ENCODE assay signal across 40 mouse cellular contexts in the genomic region with DNA sequence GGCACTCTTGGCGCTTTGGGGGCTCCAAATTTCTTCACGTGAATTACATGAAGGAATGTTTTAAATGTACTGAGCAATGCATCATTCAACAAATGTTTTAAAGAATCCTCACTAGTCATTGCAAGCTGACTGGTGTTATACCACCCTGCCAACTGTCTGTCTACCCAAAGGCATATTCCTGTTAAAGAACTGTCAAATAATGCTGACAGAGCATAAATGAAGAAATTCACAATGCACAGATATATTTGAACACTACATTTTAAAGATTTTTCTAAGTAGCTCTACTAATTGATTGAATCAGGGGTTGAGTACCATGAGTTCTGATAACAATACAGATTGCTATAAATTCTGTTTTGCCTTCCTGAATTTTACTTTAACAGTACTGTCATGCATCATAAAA. TPM values are rescaled to one million over a fixed set of nuclear protein-coding genes. Genes with fewer than 3 reads are reported as not detected.
"Had no signal": no experiment of that assay in that cellular context is flagged by ENCODE, and none has a peak within 500 bp of the region (broad histone marks: within the 10 kb centered on the region; RNA-seq: fewer than 3 reads in every experiment).

No protein-coding gene starts in this region.

- H3K27ac ChIP-seq: embryonic facial prominence, embryonic 10.5 days; embryonic facial prominence, embryonic 12.5 days; embryonic facial prominence, embryonic 13.5 days; embryonic facial prominence, embryonic 15.5 days; forebrain, embryonic 10.5 days; forebrain, embryonic 12.5 days; forebrain, embryonic 13.5 days; forebrain, embryonic 15.5 days; gastrocnemius, adult 2 months; heart, adult 2 months; heart, embryonic 10.5 days had no signal

- H3K9ac ChIP-seq: embryonic facial prominence, embryonic 12.5 days; embryonic facial prominence, embryonic 13.5 days; embryonic facial prominence, embryonic 15.5 days; forebrain, embryonic 12.5 days; forebrain, embryonic 13.5 days; forebrain, embryonic 15.5 days; forebrain, postnatal 0 days had no signal

- H3K27me3 ChIP-seq: embryonic facial prominence, embryonic 12.5 days; embryonic facial prominence, embryonic 13.5 days; embryonic facial prominence, embryonic 15.5 days; forebrain, embryonic 12.5 days; forebrain, embryonic 13.5 days; forebrain, embryonic 15.5 days had no signal

- H3K9me3 ChIP-seq: embryonic facial prominence, embryonic 10.5 days; embryonic facial prominence, embryonic 12.5 days; embryonic facial prominence, embryonic 13.5 days; embryonic facial prominence, embryonic 15.5 days; forebrain, embryonic 10.5 days; forebrain, embryonic 12.5 days; forebrain, embryonic 13.5 days; forebrain, embryonic 15.5 days; heart, embryonic 10.5 days had no signal

- H3K4me2 ChIP-seq: embryonic facial prominence, embryonic 12.5 days; embryonic facial prominence, embryonic 13.5 days; embryonic facial prominence, embryonic 15.5 days; forebrain, embryonic 12.5 days; forebrain, embryonic 13.5 days; forebrain, embryonic 15.5 days had no signal

- DNase-seq: cerebellum, adult 9-10 months; cerebellum, adult 9-11 months; cerebellum, postnatal 10 days; cerebellum, postnatal 14 days; cerebellum, postnatal 25 days; cerebellum, postnatal 36 days; embryo, embryonic 11 days; forebrain, postnatal 0 days; gastrocnemius, adult 2 months; gastrocnemius, postnatal 10 days; gastrocnemius, postnatal 14 days; gastrocnemius, postnatal 25 days; gastrocnemius, postnatal 36 days; heart, adult 11 months; heart, adult 18-20 months; heart, adult 2 months had no signal

- H3K4me1 ChIP-seq: embryonic facial prominence, embryonic 10.5 days; embryonic facial prominence, embryonic 12.5 days; embryonic facial prominence, embryonic 13.5 days; embryonic facial prominence, embryonic 15.5 days; forebrain, embryonic 10.5 days; forebrain, embryonic 12.5 days; forebrain, embryonic 13.5 days; forebrain, embryonic 15.5 days; heart, embryonic 10.5 days had no signal

- H3K36me3 ChIP-seq: embryonic facial prominence, embryonic 10.5 days; embryonic facial prominence, embryonic 12.5 days; embryonic facial prominence, embryonic 13.5 days; embryonic facial prominence, embryonic 15.5 days; forebrain, embryonic 10.5 days; forebrain, embryonic 12.5 days; forebrain, embryonic 15.5 days; heart, embryonic 10.5 days had no signal

- H3K4me3 ChIP-seq: embryonic facial prominence, embryonic 10.5 days; embryonic facial prominence, embryonic 12.5 days; embryonic facial prominence, embryonic 13.5 days; embryonic facial prominence, embryonic 15.5 days; erythroblast, embryonic 14.5 days; forebrain, embryonic 10.5 days; forebrain, embryonic 12.5 days; forebrain, embryonic 13.5 days; forebrain, embryonic 15.5 days; gastrocnemius, adult 2 months; heart, adult 2 months; heart, embryonic 10.5 days had no signal

RNA-seq across cellular contexts. Expression of a gene that starts 2.9 kb away (rescaled TPM):
- total RNA-seq: common myeloid progenitor, adult 5-6 weeks; forebrain, postnatal 0 days; gastrocnemius, adult 18-20 months; gastrocnemius, adult 2 months; gastrocnemius, adult 8-10 months; gastrocnemius, postnatal 10 days; gastrocnemius, postnatal 14 days; gastrocnemius, postnatal 25 days; gastrocnemius, postnatal 36 days; gastrocnemius, postnatal 4 days; granulocyte monocyte progenitor cell, adult 5-6 weeks; heart, adult 18-20 months; heart, adult 2 months; heart, adult 8-10 months had no signal
- polyA plus RNA-seq: cortical plate, adult 2 months; embryonic facial prominence, embryonic 10.5 days; embryonic facial prominence, embryonic 11.5 days; embryonic facial prominence, embryonic 12.5 days; embryonic facial prominence, embryonic 13.5 days; embryonic facial prominence, embryonic 14.5 days; embryonic facial prominence, embryonic 15.5 days; erythroblast, embryonic 14.5 days; forebrain, embryonic 10.5 days; forebrain, embryonic 11.5 days; forebrain, embryonic 12.5 days; forebrain, embryonic 13.5 days; forebrain, embryonic 14.5 days; forebrain, embryonic 15.5 days; forebrain, embryonic 16.5 days; forebrain, postnatal 0 days; frontal cortex, adult 2 months; gonadal fat pad, adult 2 months; heart, adult 2 months; heart, embryonic 10.5 days had no signal
